Mouse (Mus musculus): Measurements from ENCODE around the gene Cngb1. TPM values are rescaled to one million over a fixed set of nuclear protein-coding genes. Genes with fewer than 3 reads are reported as not detected.

The Cngb1 gene
- polyA plus RNA-seq, 1 experiment from 2014 or later = 0.32 TPM

- H3K9ac ChIP-seq (replicated peaks; ENCODE audit: low read length) = no peak overlapping the region
- no peak for ATAC-seq (replicated peaks; ENCODE audit: insufficient number of reproducible peaks, low FRiP score, low TSS enrichment, low read depth)
- DNase-seq (ENCODE audit: low spot score) = no peak
- 82% methylated on average over 11 of the region's 11 CpGs for WGBS
- no peaks in the 10 kb centered on the region for H3K36me3 ChIP-seq (replicated peaks; ENCODE audit: control insufficient read depth, insufficient read depth, low read depth, low read length)
- no peaks in the 10 kb centered on the region for H3K4me1 ChIP-seq (ENCODE audit: control insufficient read depth, insufficient read depth, low read length)
- no peaks in the 10 kb centered on the region for H3K9me3 ChIP-seq (replicated peaks; ENCODE audit: control insufficient read depth, low read length)
- H3K4me2 ChIP-seq (ENCODE audit: low read depth, low read length) = no peak overlapping the region
- no peak overlapping the region for H3K4me3 ChIP-seq (ENCODE audit: low read depth, low read length)
- no peak overlapping the region for H3K27ac ChIP-seq (replicated peaks; ENCODE audit: low read depth, low read length)
- no peaks in the 10 kb centered on the region for H3K27me3 ChIP-seq (ENCODE audit: control insufficient read depth, insufficient read depth, low read length)
These were observed 96.5 kb downstream of the Cngb1 start for GRCm38 (mm10) chr8:95209924-95210323.

DNA sequence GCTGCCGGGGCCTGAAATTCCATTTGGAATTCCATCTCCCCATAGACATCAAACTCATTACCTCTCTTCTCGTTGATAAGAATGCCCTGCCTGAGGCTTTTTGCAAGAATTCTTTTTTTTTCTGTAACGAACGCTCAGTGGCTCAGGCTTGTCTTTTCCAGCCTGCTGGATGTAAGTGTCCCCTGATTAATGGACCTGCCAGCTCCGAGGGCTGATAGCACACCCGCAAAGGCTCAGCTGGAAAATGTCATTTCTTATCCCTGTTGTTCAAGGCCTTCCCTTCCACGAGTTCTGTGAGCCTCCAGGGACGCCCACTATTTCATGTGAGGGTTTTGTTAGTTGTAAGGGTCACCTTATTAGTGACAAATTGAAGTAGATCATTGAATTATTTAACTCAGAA, 100.4 kb downstream of the Cngb1 start:
- Histone ChIP-seq H3K9ac (replicated peaks; ENCODE audit: low read length) (no peak overlapping the region), H3K4me1 (ENCODE audit: control insufficient read depth, insufficient read depth, low read length) (no peaks in the 10 kb centered on the region), H3K27ac (replicated peaks; ENCODE audit: low read depth, low read length) (no peak overlapping the region), H3K4me3 (ENCODE audit: low read depth, low read length) (no peak overlapping the region), H3K36me3 (replicated peaks; ENCODE audit: control insufficient read depth, insufficient read depth, low read depth, low read length) (no peaks in the 10 kb centered on the region), H3K27me3 (ENCODE audit: control insufficient read depth, insufficient read depth, low read length) (no peaks in the 10 kb centered on the region), H3K9me3 (replicated peaks; ENCODE audit: control insufficient read depth, low read length) (no peaks in the 10 kb centered on the region), H3K4me2 (ENCODE audit: low read depth, low read length) (no peak overlapping the region)
- no peak for DNase-seq (ENCODE audit: low spot score)
- WGBS = 47% methylated on average over 8 of the region's 8 CpGs
- ATAC-seq (replicated peaks; ENCODE audit: insufficient number of reproducible peaks, low FRiP score, low TSS enrichment, low read depth) = no peak

DNA sequence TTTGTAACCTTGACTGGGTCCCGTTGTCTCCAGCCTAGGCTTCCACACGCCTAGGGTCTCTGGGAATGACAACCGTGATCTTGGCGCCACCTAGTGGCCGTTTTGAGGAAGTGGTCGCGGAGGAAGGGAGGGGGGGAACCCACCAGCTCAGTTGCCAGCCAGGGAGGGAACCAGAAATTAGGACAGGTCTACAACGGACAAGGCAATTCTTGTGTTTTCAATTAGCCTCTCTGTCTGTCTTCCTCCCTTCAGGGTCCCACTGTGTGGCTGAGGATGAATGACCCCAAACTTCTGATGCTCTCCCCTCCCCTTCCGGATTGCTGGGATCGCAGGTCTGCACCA, 102.4 kb downstream of the Cngb1 start:
- no peak overlapping the region for H3K4me3 ChIP-seq (ENCODE audit: low read depth, low read length)
- H3K36me3 ChIP-seq (replicated peaks; ENCODE audit: control insufficient read depth, insufficient read depth, low read depth, low read length) = no peaks in the 10 kb centered on the region
- H3K4me1 ChIP-seq (ENCODE audit: control insufficient read depth, insufficient read depth, low read length) = no peaks in the 10 kb centered on the region
- H3K27me3 ChIP-seq (ENCODE audit: control insufficient read depth, insufficient read depth, low read length) = no peaks in the 10 kb centered on the region
- no peak; the same call in 1 of the 2 replicates for ATAC-seq (replicated peaks; ENCODE audit: insufficient number of reproducible peaks, low FRiP score, low TSS enrichment, low read depth)
- H3K4me2 ChIP-seq (ENCODE audit: low read depth, low read length) = no peak overlapping the region
- 21% methylated on average over 10 of the region's 10 CpGs for WGBS
- peak; percentile 84 for DNase-seq (ENCODE audit: low spot score)
- H3K27ac ChIP-seq (replicated peaks; ENCODE audit: low read depth, low read length) = no peak overlapping the region
- H3K9ac ChIP-seq (replicated peaks; ENCODE audit: low read length) = no peak overlapping the region
- H3K9me3 ChIP-seq (replicated peaks; ENCODE audit: control insufficient read depth, low read length) = no peaks in the 10 kb centered on the region

GRCm38 (mm10) chr8:95203326-95204038, 102.9 kb downstream of the Cngb1 start:
- Histone ChIP-seq H3K9ac (replicated peaks; ENCODE audit: low read length) (no peak overlapping the region), H3K4me2 (ENCODE audit: low read depth, low read length) (no peak overlapping the region), H3K27me3 (ENCODE audit: control insufficient read depth, insufficient read depth, low read length) (no peaks in the 10 kb centered on the region), H3K4me3 (ENCODE audit: low read depth, low read length) (no peak overlapping the region), H3K4me1 (ENCODE audit: control insufficient read depth, insufficient read depth, low read length) (no peaks in the 10 kb centered on the region), H3K27ac (replicated peaks; ENCODE audit: low read depth, low read length) (no peak overlapping the region), H3K36me3 (replicated peaks; ENCODE audit: control insufficient read depth, insufficient read depth, low read depth, low read length) (no peaks in the 10 kb centered on the region), H3K9me3 (replicated peaks; ENCODE audit: control insufficient read depth, low read length) (no peaks in the 10 kb centered on the region)
- no peak for DNase-seq (ENCODE audit: low spot score)
- 51% methylated on average over 9 of the region's 9 CpGs for WGBS
- no peak for ATAC-seq (replicated peaks; ENCODE audit: insufficient number of reproducible peaks, low FRiP score, low TSS enrichment, low read depth)

GRCm38 (mm10) chr8:95202649-95203275, 103.6 kb downstream of the Cngb1 start, which contains the start of gene Kifc3:
Kifc3 (minus strand) TSS chr8:95202812.
- H3K4me1 ChIP-seq (ENCODE audit: control insufficient read depth, insufficient read depth, low read length) = no peaks in the 10 kb centered on the region
- DNase-seq (ENCODE audit: low spot score) (no peak), ATAC-seq (replicated peaks; ENCODE audit: insufficient number of reproducible peaks, low FRiP score, low TSS enrichment, low read depth) (no peak)
- no peak within 1 kb of the TSS for H3K4me3 ChIP-seq (ENCODE audit: low read depth, low read length)
- WGBS = 53% methylated on average over 14 of the region's 14 CpGs
- no peak within 1 kb of the TSS for H3K9ac ChIP-seq (replicated peaks; ENCODE audit: low read length)
- H3K9me3 ChIP-seq (replicated peaks; ENCODE audit: control insufficient read depth, low read length) = no peaks in the 10 kb centered on the region
- no peak within 1 kb of the TSS for H3K27ac ChIP-seq (replicated peaks; ENCODE audit: low read depth, low read length)
- no peak within 1 kb of the TSS for H3K4me2 ChIP-seq (ENCODE audit: low read depth, low read length)
- H3K36me3 ChIP-seq (replicated peaks; ENCODE audit: control insufficient read depth, insufficient read depth, low read depth, low read length) = no peaks in the 10 kb centered on the region
- no peaks in the 10 kb centered on the region for H3K27me3 ChIP-seq (ENCODE audit: control insufficient read depth, insufficient read depth, low read length)

DNA sequence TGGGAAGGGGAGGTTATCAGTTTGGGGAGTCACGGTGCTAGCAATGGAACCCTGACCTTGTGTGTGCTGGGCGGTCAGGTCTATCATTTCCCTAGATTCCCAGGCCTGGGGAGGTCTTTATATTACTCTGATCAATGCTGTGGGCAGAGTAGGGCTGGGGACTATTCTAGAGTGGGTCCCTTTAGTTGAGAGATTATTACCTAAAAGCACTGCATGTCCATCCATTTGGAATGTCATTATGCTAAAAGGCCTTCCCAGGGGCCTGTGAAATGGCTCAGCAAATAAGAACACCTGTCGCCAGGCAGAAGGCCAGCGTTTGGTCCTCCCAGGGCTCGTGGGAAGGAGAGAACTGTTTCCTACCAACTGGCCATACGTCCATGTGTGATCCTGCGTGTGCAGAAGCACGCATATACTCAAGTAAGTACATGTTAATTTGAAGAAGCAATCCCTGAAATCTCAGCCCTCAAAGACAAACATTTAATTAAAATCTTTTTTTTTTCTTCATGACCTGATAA, 104.3 kb downstream of the Cngb1 start:
- no peaks in the 10 kb centered on the region for H3K4me1 ChIP-seq (ENCODE audit: control insufficient read depth, insufficient read depth, low read length)
- WGBS = 76% methylated on average over 8 of the region's 8 CpGs
- DNase-seq (ENCODE audit: low spot score) (no peak), ATAC-seq (replicated peaks; ENCODE audit: insufficient number of reproducible peaks, low FRiP score, low TSS enrichment, low read depth) (no peak)
- H3K4me3 ChIP-seq (ENCODE audit: low read depth, low read length) = no peak overlapping the region
- H3K9ac ChIP-seq (replicated peaks; ENCODE audit: low read length) = no peak overlapping the region
- no peaks in the 10 kb centered on the region for H3K9me3 ChIP-seq (replicated peaks; ENCODE audit: control insufficient read depth, low read length)
- H3K27ac ChIP-seq (replicated peaks; ENCODE audit: low read depth, low read length) = no peak overlapping the region
- no peak overlapping the region for H3K4me2 ChIP-seq (ENCODE audit: low read depth, low read length)
- no peaks in the 10 kb centered on the region for H3K27me3 ChIP-seq (ENCODE audit: control insufficient read depth, insufficient read depth, low read length)
- no peaks in the 10 kb centered on the region for H3K36me3 ChIP-seq (replicated peaks; ENCODE audit: control insufficient read depth, insufficient read depth, low read depth, low read length)

DNA sequence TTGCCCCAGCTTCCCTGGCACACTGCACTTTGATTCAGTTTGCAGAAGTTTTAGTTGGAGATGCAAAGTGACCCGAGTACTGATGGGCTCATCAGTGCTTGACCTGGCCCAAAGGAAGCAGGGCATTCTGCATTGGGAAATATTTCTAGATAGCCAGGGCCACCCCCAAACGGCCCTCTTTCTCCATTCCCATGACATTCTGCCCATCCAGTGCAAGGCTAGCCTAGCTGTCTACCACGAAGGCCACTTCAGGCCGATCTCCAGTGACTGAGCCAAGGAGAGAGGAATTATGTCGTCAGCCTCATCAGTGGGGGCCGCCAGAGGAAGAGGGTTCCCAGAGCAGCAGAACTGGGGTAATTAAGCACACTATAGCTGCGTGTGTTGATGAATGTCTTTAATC, 104.9 kb downstream of the Cngb1 start:
- Histone ChIP-seq H3K4me1 (ENCODE audit: control insufficient read depth, insufficient read depth, low read length) (no peaks in the 10 kb centered on the region), H3K9me3 (replicated peaks; ENCODE audit: control insufficient read depth, low read length) (no peaks in the 10 kb centered on the region), H3K9ac (replicated peaks; ENCODE audit: low read length) (no peak overlapping the region), H3K4me2 (ENCODE audit: low read depth, low read length) (no peak overlapping the region), H3K27me3 (ENCODE audit: control insufficient read depth, insufficient read depth, low read length) (no peaks in the 10 kb centered on the region), H3K27ac (replicated peaks; ENCODE audit: low read depth, low read length) (no peak overlapping the region), H3K36me3 (replicated peaks; ENCODE audit: control insufficient read depth, insufficient read depth, low read depth, low read length) (no peaks in the 10 kb centered on the region), H3K4me3 (ENCODE audit: low read depth, low read length) (no peak overlapping the region)
- DNase-seq (ENCODE audit: low spot score) (no peak), ATAC-seq (replicated peaks; ENCODE audit: insufficient number of reproducible peaks, low FRiP score, low TSS enrichment, low read depth) (no peak)
- 64% methylated on average over 7 of the region's 7 CpGs for WGBS

DNA sequence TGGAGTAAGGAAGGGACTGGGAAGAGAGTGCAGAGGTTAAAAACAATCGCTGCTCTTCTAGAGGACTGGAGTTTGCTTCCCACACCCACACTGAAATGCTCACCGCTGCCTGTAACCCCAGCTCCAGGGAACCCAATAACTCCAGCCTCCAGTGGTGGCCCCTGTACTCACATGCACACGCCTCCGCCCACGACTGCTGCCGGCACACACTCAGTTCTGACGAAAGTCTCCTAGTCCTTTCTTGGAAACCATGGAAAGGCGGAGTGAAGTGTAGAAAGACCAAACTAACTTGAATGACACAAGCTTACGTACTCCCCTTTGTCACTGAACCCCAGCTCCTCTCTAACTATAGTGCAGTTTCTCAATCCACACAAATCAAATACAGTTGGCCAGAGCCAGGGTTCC, 106.4 kb downstream of the Cngb1 start:
- no peak for ATAC-seq (replicated peaks; ENCODE audit: insufficient number of reproducible peaks, low FRiP score, low TSS enrichment, low read depth)
- H3K27me3 ChIP-seq (ENCODE audit: control insufficient read depth, insufficient read depth, low read length) = no peaks in the 10 kb centered on the region
- no peak for DNase-seq (ENCODE audit: low spot score)

More for the DNA sequence above, 106.4 kb downstream of the Cngb1 start:
- no peak overlapping the region for H3K4me3 ChIP-seq (ENCODE audit: low read depth, low read length)
- no peaks in the 10 kb centered on the region for H3K4me1 ChIP-seq (ENCODE audit: control insufficient read depth, insufficient read depth, low read length)
- no peaks in the 10 kb centered on the region for H3K9me3 ChIP-seq (replicated peaks; ENCODE audit: control insufficient read depth, low read length)
- H3K36me3 ChIP-seq (replicated peaks; ENCODE audit: control insufficient read depth, insufficient read depth, low read depth, low read length) = no peaks in the 10 kb centered on the region
- H3K9ac ChIP-seq (replicated peaks; ENCODE audit: low read length) = no peak overlapping the region
- H3K4me2 ChIP-seq (ENCODE audit: low read depth, low read length) = no peak overlapping the region
- 73% methylated on average over 9 of the region's 9 CpGs for WGBS
- H3K27ac ChIP-seq (replicated peaks; ENCODE audit: low read depth, low read length) = no peak overlapping the region

All from embryonic facial prominence, embryonic 11.5 days (tissue).